Mouse (Mus musculus) hindbrain, embryonic 16.5 days (tissue): ENCODE results near the gene Rabl6. TPM values are rescaled to one million over a fixed set of nuclear protein-coding genes. Genes with fewer than 3 reads are reported as not detected.

Experiments used
- ATAC-seq: fragments of 200-750 bp; cut with Nextera tagmentation; 2 replicates; pipeline ENCODE4 v1.8.0; 2017; ENCODE audit warnings: moderate TSS enrichment, moderate library complexity
- H3K27ac ChIP-seq: fragments of 300-500 bp; sonication (generic); 2 replicates; pipeline ENCODE4 v1.5.1; 2014; ENCODE audit warnings: low read depth, mild to moderate bottlenecking, control low read depth, low read length, moderate library complexity
- H3K27me3 ChIP-seq: fragments of 300-500 bp; sonication (generic); replicated peaks from 2 replicates; pipeline ENCODE4 v1.6.1; 2014; ENCODE audit warnings: low read length; ENCODE audit not compliant: control insufficient read depth, insufficient read depth
- H3K36me3 ChIP-seq: fragments of 300-500 bp; sonication (generic); 2 replicates; pipeline ENCODE4 v1.6.1; 2014; ENCODE audit warnings: mild to moderate bottlenecking, low read length, moderate library complexity, mixed read lengths; ENCODE audit not compliant: control insufficient read depth, insufficient read depth
- H3K4me1 ChIP-seq: fragments of 300-500 bp; sonication (generic); 2 replicates; pipeline ENCODE4 v1.6.1; 2014; ENCODE audit warnings: low read depth, low read length; ENCODE audit not compliant: control insufficient read depth, insufficient read depth
- H3K4me2 ChIP-seq: fragments of 300-500 bp; sonication (generic); 2 replicates; pipeline ENCODE4 v1.6.1; 2014; ENCODE audit warnings: mild to moderate bottlenecking, low read length, control low read depth, moderate library complexity
- H3K4me3 ChIP-seq: fragments of 300-500 bp; sonication (generic); 2 replicates; pipeline ENCODE4 v1.5.1; 2014; ENCODE audit warnings: mild to moderate bottlenecking, low read length, control low read depth, moderate library complexity
- H3K9ac ChIP-seq: fragments of 300-500 bp; sonication (generic); 2 replicates; pipeline ENCODE4 v1.6.1; 2014; ENCODE audit warnings: low read depth, mild to moderate bottlenecking, control low read depth, low read length, moderate library complexity
- H3K9me3 ChIP-seq: fragments of 300-500 bp; sonication (generic); 2 replicates; pipeline ENCODE4 v1.6.1; 2014; ENCODE audit warnings: mild to moderate bottlenecking, low read length, moderate library complexity; ENCODE audit not compliant: control insufficient read depth
- WGBS: fragments of 180-500 bp; shearing (Covaris S2); extraction: QIAGEN DNeasy Blood & Tissue Kit; methylation state at CpG from one replicate; pipeline ENCODE4 v1.1.7; 2014; 5-methylcytosine and 5-hydroxymethylcytosine counted together
- polyA plus RNA-seq: library from polyadenylated mRNA; unstranded; fragments of >200 nt; fragmentation: Nextera tagmentation; extraction: Ambion mirVana; gene quantifications from 2 replicates; pipeline ENCODE4 v1.2.1, GENCODE M21; 2015

Rabl6 gene
- polyA plus RNA-seq, 1 experiment from 2014 or later = 65.3 TPM

DNA sequence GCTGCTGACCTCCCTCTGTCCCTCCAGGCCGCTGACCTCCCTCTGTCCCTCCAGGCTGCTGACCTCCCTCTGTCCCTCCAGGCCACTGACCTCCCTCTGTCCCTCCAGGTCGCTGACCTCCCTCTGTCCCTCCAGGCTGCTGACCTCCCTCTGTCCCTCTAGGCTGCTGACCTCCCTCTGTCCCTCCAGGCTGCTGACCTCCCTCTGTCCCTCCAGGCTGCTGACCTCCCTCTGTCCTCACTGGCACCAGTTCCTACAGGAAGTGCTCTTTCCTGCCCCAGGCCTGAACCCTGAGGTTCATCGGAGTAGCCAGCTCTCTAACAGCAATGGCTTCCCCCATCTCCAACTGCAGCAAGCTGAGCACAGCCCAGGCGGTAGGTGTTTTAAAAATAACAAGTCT, 20.4 kb upstream of the Rabl6 start:
- 42% methylated on average over 4 of the region's 4 CpGs for WGBS
- H3K4me3 ChIP-seq = no peak overlapping the region
- ATAC-seq = no peak
- H3K36me3 ChIP-seq = no peaks in the 10 kb centered on the region
- H3K9me3 ChIP-seq = no peaks in the 10 kb centered on the region
- H3K27me3 ChIP-seq = no peaks in the 10 kb centered on the region
- H3K9ac ChIP-seq = no peak overlapping the region
- no peaks in the 10 kb centered on the region for H3K4me1 ChIP-seq
- no peak overlapping the region for H3K4me2 ChIP-seq
- H3K27ac ChIP-seq = no peak overlapping the region

- H3K4me2 ChIP-seq = no peak within 1 kb of the TSS
- no peak within 1 kb of the TSS for H3K27ac ChIP-seq
- no peak within 1 kb of the TSS for H3K9ac ChIP-seq
- no peak within 1 kb of the TSS for H3K4me3 ChIP-seq
- 78% methylated on average over 6 of the region's 6 CpGs for WGBS
- no peaks in the 10 kb centered on the region for H3K27me3 ChIP-seq
- no peak for ATAC-seq
- H3K36me3 ChIP-seq = no peaks in the 10 kb centered on the region
- no peaks in the 10 kb centered on the region for H3K4me1 ChIP-seq
- H3K9me3 ChIP-seq = no peaks in the 10 kb centered on the region
Observed at GRCm38 (mm10) chr2:25627811-25628210, 19.5 kb upstream of the Rabl6 start, which contains the start of gene Fcna. TSS of gene Fcna (minus strand) at chr2:25628030.

DNA sequence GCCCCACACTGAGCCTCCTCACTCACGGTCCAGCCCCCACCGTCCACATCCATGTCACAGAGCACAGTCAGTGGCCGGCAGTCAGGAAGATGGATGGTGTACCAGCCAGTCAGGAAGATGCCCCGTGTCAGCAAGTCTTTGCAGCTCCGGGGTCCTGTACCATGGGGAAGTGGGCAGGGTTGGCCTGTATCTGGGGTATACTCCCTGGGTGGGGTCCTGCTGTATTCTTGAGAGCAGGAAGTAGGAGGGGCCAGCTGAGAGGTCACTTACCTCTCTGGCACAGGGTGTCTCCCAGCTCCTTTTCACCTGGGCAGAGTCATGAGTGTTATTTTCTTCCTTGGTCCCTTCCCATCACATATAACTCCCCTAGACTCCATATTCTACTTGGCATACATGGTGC, 17.7 kb upstream of the Rabl6 start:
- H3K9ac ChIP-seq = no peak overlapping the region
- WGBS = 47% methylated on average over 5 of the region's 5 CpGs
- H3K4me1 ChIP-seq = peaks cover 7% of the 10 kb centered on the region
- ATAC-seq = no peak
- no peaks in the 10 kb centered on the region for H3K9me3 ChIP-seq
- H3K27ac ChIP-seq = no peak overlapping the region
- H3K4me2 ChIP-seq = no peak overlapping the region
- no peaks in the 10 kb centered on the region for H3K36me3 ChIP-seq
- no peaks in the 10 kb centered on the region for H3K27me3 ChIP-seq
- no peak overlapping the region for H3K4me3 ChIP-seq

DNA sequence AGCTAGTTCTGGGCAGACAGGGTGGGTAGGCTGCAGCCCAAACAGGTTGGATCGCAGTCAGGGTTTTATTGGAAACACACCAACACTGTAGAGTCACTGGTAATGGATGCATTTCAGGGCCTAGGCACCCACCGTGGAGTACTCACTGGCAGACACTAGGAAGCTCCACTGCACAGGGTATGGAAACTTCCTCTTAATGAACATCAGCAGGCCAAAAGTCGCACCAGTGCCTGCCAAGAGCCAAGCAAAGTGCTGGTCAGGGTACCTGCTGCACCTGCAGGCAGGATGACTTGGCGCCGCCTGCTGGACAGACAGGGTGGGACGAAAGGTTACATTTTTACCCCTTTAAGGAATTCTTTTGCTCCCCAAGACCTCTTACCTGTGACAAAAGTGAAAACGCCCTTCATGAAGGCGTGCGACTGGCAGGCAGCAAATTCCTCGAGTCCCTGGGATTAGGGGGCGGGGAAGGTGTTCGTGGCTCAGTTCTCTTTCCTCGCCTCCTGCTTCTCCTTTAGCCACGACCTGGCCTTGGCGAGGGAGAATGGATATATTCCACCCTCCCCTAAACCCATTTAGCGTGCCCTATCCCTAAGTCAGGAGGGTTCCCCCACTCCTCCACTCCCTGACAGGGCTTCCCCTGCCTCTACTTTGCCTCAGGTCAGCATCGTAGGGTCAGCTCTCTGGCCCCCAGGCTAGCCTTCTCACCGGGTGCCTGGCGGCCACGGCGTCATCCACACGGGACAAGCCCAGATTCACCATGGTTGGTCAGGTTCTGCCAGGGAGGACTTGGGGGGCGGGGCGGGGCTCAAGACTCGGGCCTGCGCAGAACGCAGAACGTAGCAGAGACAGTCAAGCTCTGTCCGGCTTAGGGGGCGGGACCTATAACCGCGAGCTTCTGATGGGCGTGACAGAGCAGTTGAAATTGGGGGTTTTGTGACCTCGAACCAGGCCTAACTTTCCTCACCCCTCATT, 13.2 kb upstream of the Rabl6 start, which contains the start of gene Tmem141:
Tmem141 (minus strand) TSS at position 777 of the 972 bp plus-strand sequence.
- H3K27me3 ChIP-seq = peaks cover 8% of the 10 kb centered on the region
- WGBS = 6% methylated on average over 34 of the region's 34 CpGs
- no peaks in the 10 kb centered on the region for H3K9me3 ChIP-seq
- ATAC-seq = peak; percentile 95
- peak within 1 kb of the TSS; percentile 89 for H3K4me2 ChIP-seq
- H3K27ac ChIP-seq = peak within 1 kb of the TSS; percentile 74
- H3K4me1 ChIP-seq = peaks cover 10% of the 10 kb centered on the region
- H3K4me3 ChIP-seq = peak within 1 kb of the TSS; percentile 63
- peak within 1 kb of the TSS; percentile 78 for H3K9ac ChIP-seq
- H3K36me3 ChIP-seq = no peaks in the 10 kb centered on the region

- no peak for ATAC-seq
- WGBS = 88% methylated on average over 4 of the region's 4 CpGs
- peak overlapping the region; percentile 63 for H3K4me3 ChIP-seq
Observed at GRCm38 (mm10) chr2:25620852-25621228, 12.5 kb upstream of the Rabl6 start.

GRCm38 (mm10) chr2:25620386-25620785, 12.1 kb upstream of the Rabl6 start:
- H3K27ac ChIP-seq = no peak overlapping the region
- H3K9me3 ChIP-seq = no peaks in the 10 kb centered on the region
- no peak for ATAC-seq
- H3K36me3 ChIP-seq = no peaks in the 10 kb centered on the region
- peaks cover 19% of the 10 kb centered on the region for H3K27me3 ChIP-seq
- no peak overlapping the region for H3K9ac ChIP-seq
- no peak overlapping the region for H3K4me3 ChIP-seq
- H3K4me1 ChIP-seq = peaks cover 13% of the 10 kb centered on the region
- 84% methylated on average over 6 of the region's 6 CpGs for WGBS
- no peak overlapping the region for H3K4me2 ChIP-seq

More at GRCm38 (mm10) chr2:25620852-25621228, 12.5 kb upstream of the Rabl6 start:
- Histone ChIP-seq H3K27me3 (peaks cover 14% of the 10 kb centered on the region), H3K4me2 (peak overlapping the region; percentile 89), H3K36me3 (no peaks in the 10 kb centered on the region), H3K9me3 (no peaks in the 10 kb centered on the region), H3K9ac (peak overlapping the region; percentile 78; the same call in 1 of the 2 replicates), H3K27ac (no peak overlapping the region), H3K4me1 (peaks cover 13% of the 10 kb centered on the region)

- Histone ChIP-seq H3K36me3 (no peaks in the 10 kb centered on the region), H3K9me3 (no peaks in the 10 kb centered on the region), H3K4me1 (peaks cover 13% of the 10 kb centered on the region), H3K4me3 (no peak within 1 kb of the TSS), H3K27me3 (peaks cover 21% of the 10 kb centered on the region), H3K27ac (no peak within 1 kb of the TSS), H3K9ac (no peak within 1 kb of the TSS), H3K4me2 (no peak within 1 kb of the TSS)
- 86% methylated on average over 3 of the region's 3 CpGs for WGBS
- no peak for ATAC-seq
Observed at GRCm38 (mm10) chr2:25617578-25617977, 9.3 kb upstream of the Rabl6 start, which contains the start of gene Ccdc183. TSS of gene Ccdc183 (minus strand) at chr2:25617678.

GRCm38 (mm10) chr2:25616398-25616797, 8.1 kb upstream of the Rabl6 start:
- no peak overlapping the region for H3K27ac ChIP-seq
- H3K9me3 ChIP-seq = no peaks in the 10 kb centered on the region
- peaks cover 9% of the 10 kb centered on the region for H3K4me1 ChIP-seq
- H3K36me3 ChIP-seq = no peaks in the 10 kb centered on the region
- H3K27me3 ChIP-seq = peaks cover 21% of the 10 kb centered on the region
- no peak for ATAC-seq
- H3K9ac ChIP-seq = no peak overlapping the region
- peak overlapping the region; percentile 4; the same call in 1 of the 2 replicates for H3K4me3 ChIP-seq
- peak overlapping the region; percentile 11; the same call in 1 of the 2 replicates for H3K4me2 ChIP-seq
- 18% methylated on average over 22 of the region's 22 CpGs for WGBS

DNA sequence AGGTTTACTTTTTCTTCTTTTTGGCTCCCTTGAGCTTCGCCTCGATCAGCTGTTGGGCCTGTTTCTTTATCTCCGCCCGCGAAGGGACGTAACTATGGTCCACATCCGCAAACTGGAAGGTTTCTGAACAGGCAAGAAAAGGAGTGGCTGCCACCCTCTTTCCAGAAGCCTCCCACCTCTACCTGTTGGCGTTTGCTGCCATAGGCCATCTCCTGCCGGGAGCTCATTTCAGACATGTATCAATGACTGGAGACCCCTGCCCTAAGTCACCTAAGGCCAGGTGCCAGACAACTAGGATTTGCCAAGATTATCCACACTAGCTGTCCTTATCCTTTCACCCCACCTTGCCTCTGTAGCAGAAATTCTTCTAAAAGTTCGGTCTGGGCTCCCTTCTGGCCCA, 350 bp upstream of the Rabl6 start:
- H3K4me1 ChIP-seq = peaks cover 22% of the 10 kb centered on the region
- peak overlapping the region; percentile 93 for H3K27ac ChIP-seq
- H3K9ac ChIP-seq = peak overlapping the region; percentile 99
- peak overlapping the region; percentile 100 for H3K4me3 ChIP-seq
- H3K27me3 ChIP-seq = no peaks in the 10 kb centered on the region
- WGBS = 70% methylated on average over 10 of the region's 10 CpGs
- no peaks in the 10 kb centered on the region for H3K36me3 ChIP-seq
- peak overlapping the region; percentile 66 for H3K4me2 ChIP-seq
- ATAC-seq = no peak; the same call in 1 of the 2 replicates
- H3K9me3 ChIP-seq = no peaks in the 10 kb centered on the region
